Mouse (Mus musculus) heart, postnatal 25 days (tissue): Measurements from ENCODE around the gene Rab12. TPM values are rescaled to one million over a fixed set of nuclear protein-coding genes. Genes with fewer than 3 reads are reported as not detected.

ENCODE experiments used
- DNase-seq: peaks from one replicate; pipeline ENCODE4 v3.0.0; 2022; ENCODE audit warnings: low spot score
- intact Hi-C: fragments of 180-260 bp; cut with DNase I; formaldehyde crosslinking; loops from one replicate; pipeline ENCODE4 v1.15.1; 2025
- total RNA-seq, 2 experiments: library from RNA; stranded (reverse); gene quantifications; 2 replicates each; pipeline ENCODE4 v1.2.3; 2021

Rab12 gene
- total RNA-seq, 2 experiments from 2014 or later = 206 to 221 TPM

- peak; percentile 59 for DNase-seq
- intact Hi-C loops = loop anchor here (2.0 to 5.0 kb wide), 2 partner anchors 41 to 97 kb away; no protein-coding TSS in a partner anchor
Observed at GRCm38 (mm10) chr17:66449460-66450341, 69.8 kb downstream of the Rab12 start, which contains the start of gene Mtcl1. Mtcl1 (minus strand) TSS chr17:66449750.

- intact Hi-C loops = loop anchor here (5.0 kb wide), 1 partner anchor 96 kb away; no protein-coding TSS in a partner anchor
- DNase-seq = peak; percentile 16
Observed at GRCm38 (mm10) chr17:66448421-66449405, 70.8 kb downstream of the Rab12 start.

- intact Hi-C loops = loop anchor here (5.0 kb wide), 1 partner anchor 96 kb away; no protein-coding TSS in a partner anchor
- no peak for DNase-seq
Observed at GRCm38 (mm10) chr17:66447978-66448377, 71.6 kb downstream of the Rab12 start.

- DNase-seq = no peak
- intact Hi-C loops = loop anchor here (5.0 kb wide), 1 partner anchor 95 kb away; no protein-coding TSS in a partner anchor
Observed at GRCm38 (mm10) chr17:66447007-66447312, 72.6 kb downstream of the Rab12 start.

DNA sequence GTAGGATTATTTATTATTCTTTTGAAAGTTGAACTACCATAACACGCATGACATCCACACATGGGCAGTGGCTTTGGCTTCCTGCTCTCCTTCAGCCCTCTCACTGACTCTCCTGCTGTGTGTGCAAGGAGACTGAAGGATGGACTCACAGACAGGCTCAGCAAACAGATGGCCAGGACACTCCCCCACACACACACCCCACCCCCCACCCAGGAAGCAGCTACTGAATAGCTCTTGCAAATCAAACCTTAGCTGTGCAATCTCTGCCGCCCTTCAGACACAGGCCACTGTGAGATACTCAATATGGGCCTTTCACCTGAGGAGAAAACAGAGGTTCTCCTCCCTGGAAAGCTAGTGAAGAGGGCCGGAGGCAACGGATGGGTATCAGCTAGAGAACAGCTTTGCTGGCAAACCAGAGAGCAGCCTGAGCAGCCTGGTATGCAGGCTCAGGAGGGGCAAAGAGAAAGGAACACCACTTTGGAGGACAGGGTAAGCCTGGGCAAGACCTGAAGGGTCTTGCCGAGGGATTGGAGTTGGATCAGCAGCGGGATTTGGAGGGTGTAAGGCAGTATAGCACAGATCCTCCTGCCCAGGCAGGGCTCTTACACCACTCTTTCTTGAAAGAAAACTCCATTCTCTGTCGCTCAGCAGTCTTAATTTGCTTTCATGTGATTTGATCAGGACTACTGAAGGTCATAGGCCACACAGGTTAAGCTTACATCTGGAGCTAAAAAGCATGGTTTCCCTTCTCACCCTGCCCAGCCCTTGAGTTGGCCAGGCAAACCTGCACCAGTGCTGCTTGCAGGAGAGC lies 73.1 kb downstream of the Rab12 start:
- DNase-seq = no peak
- intact Hi-C loops = loop anchor here (5.0 kb wide), 1 partner anchor 94 kb away; no protein-coding TSS in a partner anchor

Other genes starting within 250 kb of the Rab12 start
- gene Mtcl1, start 70.0 kb downstream of the Rab12 start, total RNA-seq = 1 to 10 TPM; 4.2 to 6.0 TPM
- gene Themis3, start 74.9 kb upstream of the Rab12 start, total RNA-seq = under 1 TPM in 1 of 2 experiments, not detected in 1; 0.08 TPM